Mouse (Mus musculus): ENCODE results near the gene Tbc1d8. TPM values are rescaled to one million over a fixed set of nuclear protein-coding genes. Genes with fewer than 3 reads are reported as not detected.
A peak's percentile ranks its signal among the peaks of the same experiment; 100 is the strongest.

Tbc1d8 gene
- polyA plus RNA-seq, 1 experiment: 0.93 TPM

DNA sequence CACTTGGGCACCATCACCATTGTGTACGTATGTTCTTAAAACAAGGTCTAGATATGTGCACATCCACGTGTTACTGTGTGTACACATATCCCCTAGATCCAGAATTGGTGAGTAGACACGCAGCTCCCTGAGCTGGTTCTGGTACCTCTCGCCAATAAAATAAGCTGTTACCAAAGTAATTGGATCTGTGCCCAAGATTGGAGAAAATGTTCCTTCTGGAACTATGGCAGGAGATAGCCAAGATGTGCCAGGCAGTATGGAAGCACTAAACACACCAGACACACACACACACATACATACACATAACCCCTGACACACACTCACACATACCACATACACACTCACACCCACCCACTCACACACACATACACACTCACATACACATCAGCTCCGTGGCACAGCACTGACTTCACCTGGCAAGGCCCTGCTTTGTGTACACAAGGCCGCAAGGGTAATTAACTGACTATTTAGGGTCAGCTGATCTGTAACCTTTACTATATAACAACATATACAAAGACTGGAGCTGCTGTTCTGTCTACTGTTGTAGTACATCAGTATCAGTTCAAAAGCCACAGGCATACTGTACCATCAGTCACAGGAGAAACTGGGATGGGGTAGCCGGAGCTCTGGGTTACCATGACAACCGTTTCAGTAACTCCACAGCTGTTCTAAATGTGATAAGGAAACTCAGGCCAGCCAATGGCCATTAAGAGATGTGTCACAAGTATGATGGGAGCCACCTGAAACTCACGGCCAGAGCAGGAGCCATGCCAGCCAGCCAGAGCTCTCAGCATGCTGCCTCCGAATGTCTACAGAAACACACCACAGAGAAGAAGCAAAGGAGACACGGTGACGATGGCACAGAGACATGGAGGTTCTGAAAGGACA, 38.6 kb downstream of the Tbc1d8 start:
- no peak for TF ChIP-seq GATA1 (IDR thresholded peaks at IDR 0.05; ENCODE audit: low read length)

DNA sequence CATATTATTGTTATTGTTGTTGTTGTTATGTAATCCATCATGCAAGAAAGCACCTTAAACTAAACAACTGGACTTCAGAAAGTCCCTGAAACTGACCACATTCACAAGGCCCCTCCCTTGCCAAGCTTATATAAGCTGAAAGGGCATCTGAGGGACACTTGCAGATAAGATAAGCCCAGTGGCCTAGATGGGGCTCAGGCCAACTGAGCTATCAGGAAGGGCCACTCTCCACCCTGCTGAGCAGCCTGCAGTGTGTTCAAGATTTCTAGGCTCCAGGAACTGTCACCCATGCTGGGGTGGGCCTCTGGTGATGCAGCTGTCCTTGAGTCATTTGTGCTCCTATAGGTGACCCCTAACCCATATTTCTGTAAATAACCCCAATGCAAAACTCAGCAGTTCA, 39.9 kb downstream of the Tbc1d8 start:
- TF ChIP-seq GATA1 (IDR thresholded peaks at IDR 0.05; ENCODE audit: low read length): no peak

DNA sequence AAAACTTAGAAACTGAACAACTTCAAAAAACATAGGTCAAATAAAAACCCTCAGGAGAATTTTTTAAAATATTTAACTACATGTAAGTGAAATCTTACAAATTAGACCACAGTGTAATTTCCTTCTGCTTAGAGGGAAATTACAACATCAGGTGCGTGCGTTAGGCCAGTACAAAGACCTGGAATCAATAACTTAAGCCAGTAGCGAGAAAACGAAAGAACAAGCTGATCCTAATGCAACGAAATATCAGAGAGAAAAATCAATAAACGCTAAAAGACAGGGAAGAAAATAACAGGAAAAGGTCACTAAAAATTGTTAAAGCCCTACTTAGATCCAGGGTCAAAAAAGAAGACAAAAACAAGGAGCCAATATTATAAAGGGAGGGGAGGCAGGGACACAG, 44.3 kb downstream of the Tbc1d8 start:
- no peak for TF ChIP-seq GATA1 (IDR thresholded peaks at IDR 0.05; ENCODE audit: low read length)

DNA sequence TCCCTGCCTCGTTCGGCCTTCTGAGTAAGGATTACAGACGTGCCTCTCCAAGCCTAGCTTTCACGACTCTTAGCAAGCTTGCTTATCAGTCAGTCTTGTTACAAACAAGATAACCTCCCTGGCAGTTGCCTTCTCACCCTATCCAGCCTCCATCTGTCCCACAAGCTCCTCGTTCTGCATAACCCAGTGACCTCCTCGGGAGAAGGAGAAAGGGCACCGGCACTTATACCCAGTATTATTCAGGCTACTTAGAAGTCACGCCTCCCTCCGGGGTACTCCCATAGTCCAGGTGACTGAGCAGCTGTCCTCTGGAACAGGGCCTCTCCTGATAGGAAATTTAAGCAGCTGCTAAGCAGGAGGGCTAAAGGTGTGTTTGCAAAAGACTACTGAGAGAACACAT, 48.5 kb downstream of the Tbc1d8 start:
- peak; percentile 5 for TF ChIP-seq GATA1 (IDR thresholded peaks at IDR 0.05; ENCODE audit: low read length)

DNA sequence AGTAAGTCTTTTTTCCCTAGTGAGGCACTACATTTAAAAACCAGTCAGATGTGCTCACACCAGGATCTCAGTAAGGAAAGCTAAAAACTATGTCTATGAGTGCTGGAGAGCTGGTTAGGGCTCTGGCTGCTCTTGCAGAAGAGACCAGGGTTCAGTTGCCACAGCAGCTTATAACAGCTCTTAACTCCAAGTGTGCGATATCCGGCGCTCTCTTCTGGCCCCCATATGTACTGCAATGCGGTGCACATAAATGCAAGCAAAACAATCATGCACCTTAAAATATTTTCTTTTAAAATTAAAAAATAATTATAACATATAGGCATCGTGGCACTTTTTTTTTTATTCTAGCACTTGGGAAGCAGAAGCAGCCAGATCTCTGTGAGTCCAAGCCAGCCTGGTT, 49.5 kb downstream of the Tbc1d8 start:
- no peak for TF ChIP-seq GATA1 (IDR thresholded peaks at IDR 0.05; ENCODE audit: low read length)

DNA sequence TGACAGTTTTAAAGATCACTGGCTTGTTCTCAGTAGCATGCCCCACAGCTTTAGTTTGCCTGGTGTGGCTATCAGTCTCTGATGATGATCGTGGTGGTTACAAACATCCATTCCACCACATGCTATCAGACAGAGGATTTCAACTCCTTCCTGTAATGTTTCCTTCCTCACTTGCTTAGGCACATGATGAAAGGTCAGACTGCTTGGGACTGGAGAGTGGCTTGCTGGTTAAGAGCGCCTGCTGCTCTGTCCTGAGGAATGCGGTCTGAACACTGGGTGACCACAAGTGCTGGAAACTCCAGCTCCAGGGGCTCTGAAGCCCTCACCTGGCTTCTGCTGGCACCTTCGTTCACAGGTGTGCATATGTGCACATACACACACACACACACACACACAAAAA, 50.3 kb downstream of the Tbc1d8 start:
- no peak for TF ChIP-seq GATA1 (IDR thresholded peaks at IDR 0.05; ENCODE audit: low read length)

DNA sequence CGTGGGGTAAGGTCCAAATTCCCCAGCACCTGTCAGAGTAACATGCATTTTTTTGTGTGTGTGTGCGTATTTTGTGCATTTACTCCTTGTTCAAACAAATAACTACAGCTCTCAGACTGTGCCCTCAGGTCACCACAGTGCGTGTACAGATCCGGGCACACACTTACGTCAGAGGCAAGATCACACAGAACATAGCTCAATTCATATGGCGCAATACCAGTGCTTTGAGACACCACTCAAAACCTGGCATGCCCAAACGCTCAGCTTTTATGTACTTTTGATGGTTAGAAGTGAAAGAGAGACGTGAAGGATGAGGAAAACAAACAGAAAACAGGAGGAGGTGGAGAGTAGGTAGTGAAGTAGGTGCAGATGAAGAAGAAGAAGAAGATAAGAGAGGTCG, 53.1 kb downstream of the Tbc1d8 start:
- no peak for TF ChIP-seq GATA1 (IDR thresholded peaks at IDR 0.05; ENCODE audit: low read length)

DNA sequence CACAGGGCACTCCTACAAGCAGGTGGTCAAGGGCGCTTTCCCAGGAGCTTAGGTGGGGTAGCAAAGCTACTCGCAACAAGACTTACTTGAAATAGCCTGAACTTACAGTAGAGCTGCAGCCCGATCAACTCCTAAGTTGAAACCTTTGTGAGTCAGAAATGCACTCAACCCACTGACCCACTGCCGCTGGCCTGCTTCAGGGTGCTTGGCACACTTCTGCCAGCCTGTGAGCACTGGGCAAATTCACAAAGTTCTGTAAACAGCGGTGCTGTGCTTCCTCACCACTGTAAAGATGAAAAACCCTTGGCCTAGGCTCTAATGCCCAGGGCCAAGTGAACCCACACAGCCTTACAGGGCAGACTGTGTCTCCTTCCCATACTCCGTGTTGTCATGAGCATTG, 57.6 kb downstream of the Tbc1d8 start:
- no peak for TF ChIP-seq GATA1 (IDR thresholded peaks at IDR 0.05; ENCODE audit: low read length)

DNA sequence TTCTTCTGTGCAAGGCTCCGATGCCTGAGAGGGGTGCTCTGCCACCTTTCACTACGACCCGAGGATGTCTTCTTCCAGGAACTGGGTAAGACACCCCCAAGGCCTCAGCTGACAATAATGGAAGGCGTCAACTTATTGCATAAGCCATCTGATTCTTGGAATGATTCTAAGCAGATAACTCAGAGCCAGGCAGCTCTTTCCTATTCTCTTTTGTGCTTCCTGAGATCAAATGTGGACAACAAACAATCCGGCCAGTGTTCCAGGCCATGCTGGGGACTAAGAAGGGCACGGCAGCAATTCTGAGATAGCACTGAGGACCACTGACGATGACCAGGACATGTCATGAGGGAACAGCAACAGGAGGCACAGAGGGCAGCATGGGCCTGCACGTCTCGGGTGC, 59.7 kb downstream of the Tbc1d8 start:
- no peak for TF ChIP-seq GATA1 (IDR thresholded peaks at IDR 0.05; ENCODE audit: low read length)

DNA sequence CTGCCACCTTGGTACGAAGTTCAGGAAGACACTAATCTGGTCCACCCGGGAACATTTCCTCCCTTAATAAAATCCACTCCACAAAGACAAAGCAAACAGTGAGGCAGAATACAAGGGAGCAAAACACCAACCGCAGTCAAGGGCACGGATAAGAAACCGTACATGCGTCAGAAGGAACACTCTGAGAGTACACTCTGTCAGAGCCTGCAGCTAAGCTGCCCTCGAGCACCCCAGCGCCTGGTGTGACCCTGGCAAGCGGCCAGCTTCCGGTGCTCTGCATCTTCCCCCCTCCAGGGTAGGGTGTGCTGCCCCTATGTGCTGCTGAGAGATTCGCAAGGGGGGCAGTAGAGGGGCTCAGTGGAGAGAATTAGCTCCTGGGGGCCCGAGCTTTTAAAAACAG, 60.7 kb downstream of the Tbc1d8 start:
- no peak for TF ChIP-seq GATA1 (IDR thresholded peaks at IDR 0.05; ENCODE audit: low read length)

DNA sequence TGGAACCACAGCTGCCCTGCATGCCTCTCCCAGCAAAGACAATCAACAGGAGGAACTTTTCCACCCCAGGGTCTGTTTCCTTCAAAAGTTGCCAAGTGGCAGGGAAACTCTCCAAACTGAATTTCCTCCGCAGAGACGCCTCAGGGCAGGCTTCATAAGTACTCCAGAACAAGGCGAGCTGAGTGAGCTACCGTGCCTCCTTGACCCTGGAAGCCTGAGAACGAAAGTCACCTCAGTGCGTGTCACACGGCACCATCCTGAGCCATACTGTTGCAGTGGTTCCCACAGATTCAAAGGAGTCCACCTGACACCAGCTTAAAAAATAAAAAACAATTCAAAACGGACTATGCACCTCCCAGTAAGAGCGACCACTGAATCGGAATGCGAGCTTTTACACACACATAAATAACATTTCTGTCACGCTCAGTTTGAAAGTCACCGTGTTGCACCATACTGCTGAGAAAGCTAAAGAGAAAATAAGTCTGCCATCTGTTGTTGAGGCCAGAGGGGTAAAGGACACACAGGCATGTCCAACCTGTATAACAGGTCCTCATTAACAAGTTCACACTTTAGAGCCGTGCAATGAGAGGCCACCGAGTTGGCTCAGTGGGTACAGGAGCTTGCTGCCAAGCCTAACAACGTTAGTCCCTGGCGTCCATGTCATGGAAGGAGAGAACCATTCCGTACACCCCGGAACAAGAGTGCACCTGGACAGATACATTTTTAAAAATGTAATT, 68.3 kb downstream of the Tbc1d8 start:
- no peak for TF ChIP-seq GATA1 (IDR thresholded peaks at IDR 0.05; ENCODE audit: low read length)

DNA sequence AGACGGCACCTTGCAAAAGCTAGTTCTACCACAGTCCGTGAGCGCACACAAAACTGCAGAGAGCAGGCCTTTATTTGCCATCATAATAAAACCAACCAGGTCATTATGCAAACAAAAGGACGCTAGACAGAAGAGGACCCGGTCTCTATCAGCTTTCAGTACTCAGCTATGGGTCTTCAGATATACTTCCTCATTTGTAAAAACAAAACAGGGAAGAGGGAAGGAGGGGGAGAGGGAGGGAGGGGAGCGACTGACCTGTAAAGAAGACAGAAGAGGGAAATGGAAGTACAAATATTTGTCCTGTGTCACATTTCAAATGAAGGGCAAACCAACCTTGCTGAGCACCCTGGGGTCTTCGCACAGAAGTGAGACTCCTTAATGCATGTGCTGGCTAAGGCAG, 69.9 kb downstream of the Tbc1d8 start:
- no peak for TF ChIP-seq GATA1 (IDR thresholded peaks at IDR 0.05; ENCODE audit: low read length)

DNA sequence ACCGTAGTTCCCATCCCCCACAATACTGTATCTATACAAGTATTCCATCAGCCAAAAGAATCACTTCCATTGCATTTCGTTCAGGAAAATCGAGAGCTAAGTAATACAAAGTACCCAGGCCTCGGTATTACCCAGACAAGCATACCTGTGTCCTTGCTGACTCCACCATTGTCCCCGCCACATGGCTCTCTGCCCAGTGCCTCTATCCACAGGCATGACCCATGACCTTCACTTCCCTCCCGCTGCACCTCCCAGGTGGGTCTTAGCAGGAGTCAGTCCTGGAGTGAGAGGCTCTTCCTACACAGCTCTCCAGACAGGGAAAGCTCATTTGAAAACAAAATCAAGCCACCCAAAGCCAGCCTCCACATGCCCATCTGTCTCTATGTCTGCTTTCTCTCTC, 70.4 kb downstream of the Tbc1d8 start:
- TF ChIP-seq GATA1 (IDR thresholded peaks at IDR 0.05; ENCODE audit: low read length): no peak

DNA sequence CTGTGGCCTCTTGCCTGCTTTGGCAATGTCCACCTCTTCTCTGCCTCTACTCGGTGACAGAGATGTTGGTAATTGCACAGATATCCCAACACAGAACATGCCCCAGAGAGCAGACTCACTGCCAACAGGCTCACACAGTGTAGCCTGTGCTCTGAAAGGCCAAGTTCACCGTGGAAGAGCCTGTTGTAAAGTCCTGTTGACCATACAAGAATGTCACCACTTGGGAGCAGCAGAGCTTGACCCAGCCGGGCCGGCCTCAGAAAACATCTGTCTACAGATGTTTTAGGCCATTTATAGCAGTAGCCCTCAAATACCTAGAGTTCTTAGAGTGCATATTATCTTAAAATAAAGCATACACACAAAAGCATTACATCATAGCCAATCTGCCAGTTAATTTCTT, 71.4 kb downstream of the Tbc1d8 start:
- TF ChIP-seq GATA1 (IDR thresholded peaks at IDR 0.05; ENCODE audit: low read length): no peak

DNA sequence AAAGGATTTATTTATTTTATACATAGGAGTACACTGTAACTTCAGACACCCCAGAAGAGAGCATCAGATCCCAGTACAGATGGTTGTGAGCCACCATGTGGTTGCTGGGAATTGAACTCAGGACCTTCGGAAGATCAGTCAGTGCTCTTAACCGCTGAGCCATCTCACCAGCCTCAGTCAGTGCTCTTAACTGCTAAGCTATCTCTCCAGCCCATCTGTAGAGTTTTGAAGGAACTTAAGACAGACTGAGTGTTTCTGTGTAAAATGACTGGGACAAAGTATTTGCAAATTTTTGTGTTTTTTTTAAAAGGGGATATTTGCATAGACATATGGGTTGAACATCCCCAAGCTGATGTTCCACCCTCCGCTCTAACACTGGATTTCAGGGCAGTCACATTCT, 78.4 kb downstream of the Tbc1d8 start:
- TF ChIP-seq GATA1 (IDR thresholded peaks at IDR 0.05; ENCODE audit: low read length): no peak

DNA sequence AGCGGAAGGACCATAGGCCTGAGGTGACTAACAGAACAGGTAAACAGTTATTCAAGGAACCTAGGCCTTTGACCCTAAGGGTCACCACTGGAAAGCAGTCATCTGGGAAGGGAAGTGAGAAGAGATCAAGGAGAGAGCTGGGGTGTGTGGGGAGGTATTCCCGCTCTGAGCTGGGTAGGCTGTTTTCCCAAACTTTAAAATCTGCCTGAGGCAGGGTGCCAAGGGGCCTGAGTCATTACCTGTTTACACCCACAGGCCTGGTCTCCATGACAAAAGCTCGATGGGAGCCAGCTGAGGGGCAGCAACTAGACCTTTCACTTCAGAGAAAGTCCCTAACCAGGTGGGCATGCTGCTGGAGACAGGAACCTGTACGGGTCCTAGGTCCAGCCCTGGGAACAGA, 79.3 kb downstream of the Tbc1d8 start:
- TF ChIP-seq GATA1 (IDR thresholded peaks at IDR 0.05; ENCODE audit: low read length): no peak

DNA sequence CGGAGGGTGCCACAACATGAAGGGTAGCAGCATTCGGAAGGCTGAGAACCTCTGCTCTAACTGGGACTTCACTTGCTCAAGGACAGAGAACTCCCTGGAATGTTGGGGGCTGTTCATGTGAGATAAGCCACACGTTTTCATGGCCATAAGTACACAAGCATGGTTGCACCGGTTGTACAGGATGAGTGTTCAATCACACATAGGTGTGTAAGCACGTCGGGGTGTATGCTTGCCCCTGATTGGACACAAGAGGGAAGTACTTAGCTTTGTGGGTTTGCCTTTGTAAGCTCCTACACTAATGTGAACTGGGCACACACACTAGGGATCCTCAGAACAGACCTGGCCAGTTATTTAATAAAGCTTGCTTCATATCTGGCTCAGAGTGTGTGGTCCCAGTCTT, 80.3 kb downstream of the Tbc1d8 start:
- no peak for TF ChIP-seq GATA1 (IDR thresholded peaks at IDR 0.05; ENCODE audit: low read length)

Measured in G1E-ER4 (cell line).